Mouse (Mus musculus) hindbrain, embryonic 11.5 days (tissue): ENCODE measurements around the gene Gm4297. TPM values are rescaled to one million over a fixed set of nuclear protein-coding genes. Genes with fewer than 3 reads are reported as not detected.
"Not testable (repeated sequence)": the region's sequence is repeated elsewhere in the genome, so short reads cannot be mapped to it uniquely, and the experiment has no call there.

Experiments used
- ATAC-seq: fragments of 200-750 bp; cut with Nextera tagmentation; 2 replicates; pipeline ENCODE4 v1.8.0; 2017; ENCODE audit warnings: mild to moderate bottlenecking, moderate TSS enrichment, moderate library complexity; ENCODE audit not compliant: low FRiP score
- DNase-seq: peaks from one replicate; pipeline ENCODE4 v3.0.0-alpha.2; 2015; ENCODE audit warnings: low spot score
- H3K27ac ChIP-seq: fragments of 300-500 bp; sonication (generic); 2 replicates; pipeline ENCODE4 v1.5.1; 2014; ENCODE audit warnings: mild to moderate bottlenecking, low read depth, low read length
- H3K27me3 ChIP-seq: fragments of 300-500 bp; sonication (generic); 2 replicates; pipeline ENCODE4 v1.6.1; 2014; ENCODE audit warnings: mild to moderate bottlenecking, low read length, moderate library complexity, mixed read lengths; ENCODE audit not compliant: control insufficient read depth, insufficient read depth
- H3K36me3 ChIP-seq: fragments of 300-500 bp; sonication (generic); 2 replicates; pipeline ENCODE4 v1.6.1; 2014; ENCODE audit warnings: mild to moderate bottlenecking, low read length, moderate library complexity, mixed read lengths; ENCODE audit not compliant: control insufficient read depth, insufficient read depth
- H3K4me1 ChIP-seq: fragments of 300-500 bp; sonication (generic); replicated peaks from 2 replicates; pipeline ENCODE4 v1.6.1; 2014; ENCODE audit warnings: low read length, mixed read lengths; ENCODE audit not compliant: control insufficient read depth, insufficient read depth
- H3K4me2 ChIP-seq: fragments of 300-500 bp; sonication (generic); replicated peaks from 2 replicates; pipeline ENCODE4 v1.6.1; 2014; ENCODE audit warnings: mild to moderate bottlenecking, low read depth, low read length
- H3K4me3 ChIP-seq: fragments of 300-500 bp; sonication (generic); 2 replicates; pipeline ENCODE4 v1.5.1; 2014; ENCODE audit warnings: low read depth, low read length
- H3K9ac ChIP-seq: fragments of 300-500 bp; sonication (generic); 2 replicates; pipeline ENCODE4 v1.6.1; 2014; ENCODE audit warnings: low read depth, low read length
- H3K9me3 ChIP-seq: fragments of 300-500 bp; sonication (generic); 2 replicates; pipeline ENCODE4 v1.6.1; 2016; ENCODE audit warnings: low read length; ENCODE audit not compliant: control insufficient read depth
- WGBS: fragments of 180-500 bp; shearing (Covaris S2); extraction: QIAGEN DNeasy Blood & Tissue Kit; methylation state at CpG from one replicate; pipeline ENCODE4 v1.1.7; 2014; 5-methylcytosine and 5-hydroxymethylcytosine counted together
- polyA plus RNA-seq: library from polyadenylated mRNA; unstranded; fragments of >200 nt; fragmentation: Nextera tagmentation; extraction: Ambion mirVana; gene quantifications from 2 replicates; pipeline ENCODE4 v1.2.1, GENCODE M21; 2014

Gm4297 gene
- polyA plus RNA-seq, result not detected in 2 replicates

DNA sequence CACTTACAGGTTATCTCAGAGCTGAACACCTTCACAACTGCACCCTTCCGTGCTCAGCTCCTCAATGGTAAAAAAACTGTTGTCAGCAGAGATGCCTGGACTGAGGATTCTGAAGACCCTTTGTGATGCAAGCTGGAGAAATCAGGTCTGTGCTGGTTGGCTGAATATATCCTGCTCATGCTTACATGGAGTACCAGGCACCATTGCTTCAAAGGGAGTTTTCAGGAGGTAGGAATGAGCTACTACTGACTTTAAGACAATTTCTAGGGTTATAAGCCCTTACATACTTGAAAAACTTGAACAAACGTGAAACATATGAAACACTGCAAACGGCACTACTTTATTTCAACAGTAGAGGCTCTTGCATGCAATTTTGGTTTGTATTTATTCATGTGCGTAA is at the start of gene Gm4297:
Gene Gm4297, minus strand, starts transcription at position 101 of the 400 bp plus-strand sequence.
- not testable (repeated sequence) for H3K36me3 ChIP-seq, H3K4me2 ChIP-seq, H3K4me1 ChIP-seq, H3K4me3 ChIP-seq, H3K27ac ChIP-seq, DNase-seq, ATAC-seq, H3K9ac ChIP-seq, H3K27me3 ChIP-seq, H3K9me3 ChIP-seq
- WGBS, result 85% methylated on average over 4 of the region's 4 CpGs

Other genes starting within 250 kb of the Gm4297 start
- gene Gm5934, start 74.1 kb downstream of the Gm4297 start, polyA plus RNA-seq, result not detected in 2 replicates
- not detected in 2 replicates for gene Gm5935, start 200.3 kb upstream of the Gm4297 start, polyA plus RNA-seq